Mouse (Mus musculus) bone marrow macrophage, adult 2 months (primary cell): Measurements from ENCODE around the gene Gzmm.

Experiments used
- CTCF ChIP-seq: IDR thresholded peaks from 2 replicates; pipeline ENCODE4 v1.5.1; 2012; ENCODE audit warnings: low read depth, mild to moderate bottlenecking, low read length, moderate library complexity
- POLR2A ChIP-seq: IDR thresholded peaks from 2 replicates; pipeline ENCODE4 v1.6.1; 2012; ENCODE audit warnings: mild to moderate bottlenecking, low read depth, low read length, borderline replicate concordance

DNA sequence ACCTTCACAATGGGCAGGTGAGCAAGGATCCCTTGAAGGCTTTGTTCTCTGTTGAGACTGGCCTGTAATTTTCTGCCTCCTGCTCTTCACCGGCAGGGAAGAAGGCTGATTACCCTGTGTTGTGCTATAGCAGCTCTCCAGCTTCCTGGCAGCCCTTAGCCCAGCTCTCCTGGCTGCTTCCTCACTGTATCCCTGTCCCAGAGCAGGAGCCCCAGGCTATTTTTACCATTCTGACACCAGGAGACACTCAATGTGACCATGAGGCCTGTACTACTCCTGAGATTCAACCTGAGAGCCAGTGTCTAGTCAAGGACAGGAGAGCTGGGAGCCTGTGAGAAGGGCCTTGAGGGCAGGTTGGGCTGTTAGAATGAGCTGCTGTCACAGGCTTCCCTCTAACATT, 2.1 kb upstream of the Gzmm start:
- TF ChIP-seq CTCF (no peak), POLR2A (no peak)
